Mouse (Mus musculus): ENCODE measurements around the gene Slc46a2.

GRCm38 (mm10) chr4:59908785-59909184 lies 6.1 kb downstream of the Slc46a2 start:
- TF ChIP-seq CHD2 (IDR thresholded peaks at IDR 0.05; ENCODE audit: low read depth, low read length) (no peak), HCFC1 (IDR thresholded peaks at IDR 0.05; ENCODE audit: borderline replicate concordance, insufficient read depth, low read length) (no peak), MAFK (IDR thresholded peaks at IDR 0.05; ENCODE audit: insufficient read depth, low read depth, low read length) (no peak), ZC3H11A (IDR thresholded peaks at IDR 0.05; ENCODE audit: borderline replicate concordance, low read depth, low read length) (no peak), ZNF384 (IDR thresholded peaks at IDR 0.05; ENCODE audit: low read depth, low read length) (no peak)
